Mouse (Mus musculus): Measurements from ENCODE around the gene Syne4.

Syne4 gene

DNA sequence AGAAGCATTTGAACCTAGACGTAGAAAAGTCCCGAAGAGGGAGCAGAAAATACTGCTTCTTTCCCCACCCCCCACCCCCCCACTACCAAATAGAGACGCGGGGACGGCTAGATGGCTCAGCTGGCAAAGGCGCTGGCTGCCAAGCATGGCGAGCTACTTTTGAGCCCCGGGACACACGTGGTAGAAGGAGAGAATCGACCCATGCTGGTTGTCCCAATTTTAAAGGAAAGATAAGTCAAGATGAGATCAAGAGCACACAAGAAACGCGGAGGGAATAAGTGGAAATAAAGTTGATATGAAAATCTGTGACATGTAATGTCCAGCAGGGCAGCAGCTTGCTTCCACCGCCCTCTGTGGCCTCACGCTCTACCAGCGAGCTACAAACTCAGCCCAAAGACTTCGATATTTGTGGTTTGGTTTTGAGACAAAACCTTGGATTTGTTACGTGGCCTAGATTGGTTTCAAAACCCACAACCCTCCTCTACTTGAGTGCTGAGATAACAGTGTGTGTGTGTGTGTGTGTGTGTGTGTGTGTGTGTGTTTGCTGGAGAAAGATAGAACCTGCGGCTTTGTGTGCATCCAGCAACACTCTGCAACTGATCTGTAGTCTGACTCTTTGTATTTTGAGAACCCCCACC is 18.1 kb downstream of the Syne4 start:
- no peak for DNase-seq

DNA sequence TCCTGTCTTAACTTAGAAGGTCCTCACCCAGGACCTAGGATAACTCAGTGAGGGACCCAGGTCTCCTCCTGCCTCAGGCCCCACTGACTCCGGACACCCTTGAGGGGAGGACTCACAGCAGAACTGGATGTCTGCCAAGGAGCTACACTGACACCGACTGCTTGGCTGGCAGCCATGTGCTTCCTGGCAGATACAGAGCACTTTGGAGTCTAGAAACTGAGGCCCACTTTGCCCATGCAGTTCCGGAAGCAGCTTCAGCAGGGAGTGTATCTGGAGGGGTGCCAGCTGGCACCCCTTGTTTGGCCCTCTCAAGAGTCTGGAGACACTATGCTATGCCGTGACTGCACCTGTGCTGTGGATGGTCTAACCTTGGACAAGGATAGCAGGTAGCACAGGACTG is 18.8 kb downstream of the Syne4 start:
- DNase-seq: peak; percentile 80

GRCm38 (mm10) chr7:30334563-30334962 is 20.0 kb downstream of the Syne4 start:
- DNase-seq: no peak

DNA sequence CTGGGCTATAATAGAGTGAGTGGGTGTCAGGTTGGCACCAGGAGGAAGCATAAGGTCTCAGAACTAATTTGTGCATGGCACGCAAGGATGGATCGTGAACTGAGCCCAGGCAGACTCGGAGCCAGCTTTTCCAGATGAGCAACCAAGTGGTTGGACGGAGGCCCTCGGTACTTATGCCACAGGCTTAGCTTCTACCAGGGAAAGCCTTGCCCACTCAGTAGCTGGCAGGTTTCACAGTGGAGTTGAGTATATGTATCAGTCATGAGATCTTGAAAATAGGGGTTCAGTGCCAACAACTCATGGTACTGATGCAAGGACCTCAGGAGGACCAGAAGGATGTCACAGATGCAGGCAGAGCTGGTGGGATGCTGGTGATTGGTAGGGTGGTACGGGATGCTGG is 21.1 kb downstream of the Syne4 start:
- DNase-seq: no peak

GRCm38 (mm10) chr7:30336384-30336783 is 21.8 kb downstream of the Syne4 start:
- DNase-seq: peak; percentile 90

GRCm38 (mm10) chr7:30339432-30340109 is 25.0 kb downstream of the Syne4 start:
- no peak for DNase-seq

DNA sequence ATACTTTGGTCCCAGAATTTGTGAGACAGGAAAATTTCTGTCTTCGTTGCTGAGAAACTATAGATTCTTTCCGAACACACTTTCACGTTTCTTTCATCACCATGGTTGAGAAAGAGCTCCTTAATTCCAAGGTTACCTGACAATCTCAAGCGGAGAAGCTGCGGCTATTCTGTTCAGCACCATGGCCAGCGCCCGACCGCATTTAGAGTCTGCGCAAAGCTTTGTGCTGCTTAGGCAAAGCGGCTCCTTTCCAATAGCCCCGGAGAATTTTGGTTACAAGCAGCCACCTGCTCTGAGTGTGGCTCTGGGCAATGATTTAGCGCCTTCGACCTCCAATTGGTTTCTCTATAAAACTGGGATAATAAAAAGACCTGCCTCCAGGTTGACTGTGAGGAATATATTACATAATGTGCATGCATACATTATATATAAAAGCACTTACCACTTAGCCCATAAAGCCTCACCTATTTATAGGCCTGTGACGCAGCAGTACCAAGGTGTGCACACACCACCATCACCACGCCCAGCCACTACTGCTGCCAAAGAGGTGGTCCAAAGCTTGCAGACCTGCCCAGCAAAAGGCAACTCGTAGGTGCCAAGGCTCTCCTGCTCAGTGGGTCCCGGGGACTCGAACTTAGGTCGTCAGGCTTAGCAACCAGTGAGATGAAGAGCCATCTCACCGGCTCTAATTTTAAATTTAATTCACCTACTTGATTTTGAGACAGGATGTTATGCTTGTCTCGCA is 32.2 kb downstream of the Syne4 start:
- DNase-seq: peak; percentile 78

DNA sequence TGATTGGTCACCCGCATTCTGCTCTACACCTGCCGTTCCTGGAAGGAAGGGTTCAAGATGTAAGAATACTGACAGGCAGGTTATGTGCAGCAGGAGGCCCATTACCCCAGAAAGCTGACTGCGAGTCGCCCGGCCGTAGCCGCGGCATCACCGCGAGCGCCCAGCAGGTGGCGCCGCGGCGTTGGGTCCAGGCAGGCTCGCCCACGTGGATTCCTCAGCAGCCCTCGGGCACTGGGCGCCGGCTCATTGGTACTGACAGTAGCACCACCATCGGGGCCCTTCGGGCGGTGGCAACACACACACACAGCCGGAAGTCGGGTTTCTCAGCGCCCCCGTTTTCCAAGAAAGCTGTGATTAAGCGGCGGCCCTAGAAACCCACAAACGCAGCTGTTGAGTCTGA is 33.2 kb downstream of the Syne4 start:
- DNase-seq: peak; percentile 57

GRCm38 (mm10) chr7:30353279-30353822 is 38.7 kb downstream of the Syne4 start:
- DNase-seq: peak; percentile 80

DNA sequence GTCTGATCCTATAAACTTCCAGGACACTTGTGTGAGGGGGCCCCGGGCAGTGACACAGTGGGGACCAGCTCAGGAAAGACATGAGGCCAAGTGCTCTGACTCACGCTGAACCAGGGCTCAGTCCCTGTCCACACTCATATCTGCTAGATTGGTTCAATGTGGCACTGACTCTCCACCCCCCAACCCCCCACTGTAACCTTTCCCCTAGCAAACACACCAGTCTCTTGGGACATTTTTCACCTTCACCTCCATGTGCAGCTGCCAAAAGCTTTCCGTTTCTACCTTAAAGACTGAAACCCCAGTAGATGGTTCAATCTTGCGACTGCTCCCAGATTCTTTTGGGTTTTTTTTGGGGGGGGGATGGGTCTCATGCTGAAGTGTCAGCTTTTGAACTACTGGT is 39.5 kb downstream of the Syne4 start:
- DNase-seq: no peak

DNA sequence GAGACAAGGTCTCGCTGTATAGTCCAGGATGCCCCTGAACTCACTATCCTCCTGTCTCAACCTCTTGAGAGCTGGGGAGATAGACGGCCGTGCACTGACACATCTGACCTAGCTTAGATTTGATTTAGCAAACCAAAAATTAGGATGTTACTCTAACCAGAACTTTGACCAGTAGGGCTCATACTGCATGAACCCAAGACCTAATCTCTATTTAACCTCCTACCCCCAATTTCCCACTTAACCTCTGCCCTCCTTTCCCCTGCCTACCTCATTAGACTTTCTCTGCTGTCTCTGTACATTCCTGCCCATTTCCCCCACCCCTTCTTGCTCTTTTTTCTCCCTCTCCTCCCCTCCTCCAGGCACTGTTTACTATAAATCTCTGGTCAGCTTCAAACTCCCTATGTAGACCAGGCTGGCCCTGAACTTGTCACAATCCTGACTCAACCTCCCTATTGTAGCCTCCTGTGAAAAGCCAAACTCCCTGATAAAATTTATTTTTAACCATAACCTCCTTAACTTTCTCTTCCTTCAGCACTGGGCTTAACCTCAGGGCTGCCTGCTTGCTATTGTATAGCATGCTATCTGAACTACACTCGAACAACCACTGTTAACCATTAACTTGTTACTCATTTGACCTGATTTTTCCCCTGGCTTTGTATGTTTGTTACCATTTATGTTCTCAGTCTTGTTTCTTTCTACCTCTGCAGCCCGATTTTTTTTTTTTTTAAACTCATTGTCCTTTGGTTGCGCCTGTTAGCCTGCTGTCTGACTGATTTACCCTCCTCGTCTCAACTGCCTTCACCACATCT is 44.0 kb downstream of the Syne4 start:
- DNase-seq: no peak

GRCm38 (mm10) chr7:30359276-30359865 is 44.8 kb downstream of the Syne4 start:
- DNase-seq: no peak

DNA sequence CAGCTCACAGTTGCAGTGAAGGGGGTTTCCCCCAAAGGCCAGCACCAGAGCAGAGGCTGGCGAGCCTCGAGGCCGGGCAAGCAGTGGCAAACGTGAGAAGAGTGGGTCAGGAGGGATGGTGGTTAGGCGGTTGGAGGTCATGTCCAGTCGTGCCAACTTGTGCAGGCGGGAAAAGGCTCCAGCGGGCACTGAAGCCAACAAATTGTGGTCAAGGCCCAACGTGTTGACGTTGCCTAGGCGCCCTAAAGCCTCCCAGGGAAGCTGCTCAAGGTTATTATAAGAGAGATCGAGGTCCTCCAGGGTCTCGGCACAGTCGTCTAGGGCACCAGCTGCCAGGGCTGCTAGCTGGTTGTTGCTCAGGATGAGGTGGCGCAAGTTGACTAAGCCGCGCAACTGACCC is 45.4 kb downstream of the Syne4 start:
- no peak for DNase-seq

DNA sequence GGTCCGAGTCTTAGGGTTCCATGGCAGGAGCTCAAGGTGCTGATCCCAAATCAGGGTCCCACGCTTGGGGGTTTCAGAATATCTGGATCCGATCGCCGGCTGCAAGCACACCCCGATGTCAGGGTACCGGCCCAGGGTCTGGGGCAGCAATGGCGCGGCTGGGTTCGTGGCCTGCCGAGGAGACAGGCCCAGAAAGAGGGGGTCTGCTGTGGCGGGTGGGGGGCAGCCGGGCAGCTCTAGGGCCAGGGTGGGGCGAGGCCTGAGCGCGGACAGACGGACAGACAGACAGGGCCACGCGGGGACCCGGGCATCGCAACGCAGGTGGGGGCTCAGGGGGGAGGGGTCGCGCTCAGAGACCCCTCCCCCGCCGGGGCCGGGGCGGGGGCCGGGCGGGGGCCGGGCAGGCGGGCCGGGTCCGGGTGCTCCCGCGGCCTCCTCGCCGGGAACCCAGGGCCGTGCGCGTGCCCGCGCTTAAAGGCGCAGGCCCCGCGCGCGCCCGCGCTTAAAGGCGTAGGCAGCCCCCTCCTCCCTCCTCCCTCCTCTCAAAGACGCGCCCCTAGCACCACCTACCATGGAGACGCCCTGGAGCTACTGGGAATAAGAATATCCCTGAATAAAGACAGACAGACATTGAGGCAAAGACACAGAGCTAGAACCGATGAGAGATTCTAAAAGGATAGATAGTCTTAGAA is 48.2 kb downstream of the Syne4 start, which contains the start of gene Lrfn3:
Gene Lrfn3, minus strand, starts transcription at position 121 of the 692 bp plus-strand sequence.
- DNase-seq: peak; percentile 44

DNA sequence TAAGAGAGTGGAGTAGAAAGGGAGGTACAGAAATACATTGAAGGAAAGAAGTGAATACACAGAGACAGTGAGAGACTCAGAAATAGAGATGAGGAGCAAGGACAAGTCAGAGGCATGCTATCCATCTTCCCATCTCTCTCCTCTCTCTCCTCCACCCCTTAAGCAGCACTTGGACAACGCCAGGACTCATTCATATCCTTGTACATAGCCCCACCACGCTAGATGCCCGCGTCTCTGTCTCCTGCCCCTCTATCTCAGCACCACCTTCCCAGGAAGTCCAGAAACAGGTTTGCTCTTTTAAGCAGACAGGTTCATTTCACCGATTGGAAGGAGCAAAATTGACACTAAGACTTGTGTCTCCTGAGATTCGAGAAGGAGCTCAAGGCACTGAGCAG is 48.7 kb downstream of the Syne4 start:
- no peak for DNase-seq

- DNase-seq: no peak
Measured at GRCm38 (mm10) chr7:30367466-30367865, 52.9 kb downstream of the Syne4 start.

Measured in lung, postnatal 36 days (tissue).